Mouse (Mus musculus) layer of hippocampus, adult 6 months (tissue): ENCODE results near the gene Gm2016. TPM values are rescaled to one million over a fixed set of nuclear protein-coding genes. Genes with fewer than 3 reads are reported as not detected.

Experiments used
- long read RNA-seq, 2 experiments: library from polyadenylated mRNA; unstranded; transcript quantifications; one replicate each; pipeline ENCODE4 v2.0.0; 2019 to 2020
- polyA plus RNA-seq: library from polyadenylated mRNA; unstranded; fragments of <200 nt; fragmentation: Nextera tagmentation; gene quantifications from 2 replicates; pipeline ENCODE4 v1.2.3, GENCODE M21; 2021

Gene Gm2016
- polyA plus RNA-seq: not detected in 2 replicates
- long read RNA-seq, experiment 1: 0 reads
- long read RNA-seq, experiment 2: 0 reads

DNA sequence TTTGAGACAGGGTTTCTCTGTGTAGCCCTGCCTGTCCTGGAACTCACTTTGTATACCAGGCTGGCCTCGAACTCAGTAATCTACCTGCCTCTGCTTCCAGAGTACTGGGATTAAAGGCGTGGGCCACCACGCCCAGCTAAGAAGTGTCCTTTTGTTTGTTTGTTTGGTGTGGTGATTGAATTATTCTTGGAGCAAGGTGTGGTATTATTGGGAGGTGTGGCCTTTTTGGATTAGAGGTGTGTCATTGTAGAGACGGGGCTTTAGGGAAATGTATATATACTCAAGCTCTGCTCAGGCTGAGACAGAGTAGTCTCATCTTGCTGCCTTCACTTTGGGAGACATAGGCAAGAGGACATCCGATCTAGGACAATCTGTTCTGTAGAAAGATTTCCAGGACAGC lies at the start of gene Gm2016:
Gene Gm2016, plus strand, starts transcription at position 301 of the 400 bp plus-strand sequence.

DNA sequence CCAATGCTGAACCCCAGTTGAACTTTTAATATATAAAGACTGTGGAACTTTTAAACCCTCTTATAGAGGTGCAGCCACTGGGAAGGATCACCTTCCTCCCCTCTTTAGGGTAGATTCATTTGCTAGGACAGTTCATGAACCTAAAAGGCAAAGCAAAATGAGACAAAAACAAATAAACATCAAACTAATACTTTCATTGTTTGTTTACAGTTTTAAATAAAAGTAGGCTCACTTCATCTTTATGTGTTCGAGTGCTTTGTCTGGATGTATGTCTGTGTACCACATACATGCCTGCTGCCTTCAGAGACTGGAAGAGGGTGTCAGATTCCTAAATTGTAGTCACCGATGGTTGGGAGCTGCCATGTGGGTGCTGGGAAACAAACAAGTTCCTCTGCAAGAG lies 31.6 kb upstream of the Gm2016 start, which contains the start of gene Gm2001:
Gene Gm2001, minus strand, starts transcription at position 101 of the 400 bp plus-strand sequence.

DNA sequence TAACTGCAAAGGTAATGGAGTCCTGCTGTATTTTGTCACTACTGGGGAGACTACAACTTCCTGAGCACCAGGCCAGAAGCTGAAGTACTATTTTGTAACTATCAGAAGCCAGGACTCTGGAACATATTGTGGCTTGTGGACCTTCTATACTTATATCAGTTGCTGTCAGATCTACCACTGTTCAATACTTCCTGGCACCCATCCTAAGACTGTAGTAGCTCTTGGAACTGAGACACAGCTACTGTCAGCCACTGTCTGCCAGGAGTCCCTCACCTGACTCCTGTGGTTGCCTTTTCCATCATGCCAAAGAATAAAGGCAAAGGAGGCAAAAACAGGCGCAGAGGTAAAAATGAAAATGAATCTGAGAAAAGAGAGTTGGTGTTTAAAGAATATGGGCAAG lies 21.2 kb downstream of the Gm2016 start, which contains the start of gene Gm2022:
Gene Gm2022, plus strand, starts transcription at position 301 of the 400 bp plus-strand sequence.

DNA sequence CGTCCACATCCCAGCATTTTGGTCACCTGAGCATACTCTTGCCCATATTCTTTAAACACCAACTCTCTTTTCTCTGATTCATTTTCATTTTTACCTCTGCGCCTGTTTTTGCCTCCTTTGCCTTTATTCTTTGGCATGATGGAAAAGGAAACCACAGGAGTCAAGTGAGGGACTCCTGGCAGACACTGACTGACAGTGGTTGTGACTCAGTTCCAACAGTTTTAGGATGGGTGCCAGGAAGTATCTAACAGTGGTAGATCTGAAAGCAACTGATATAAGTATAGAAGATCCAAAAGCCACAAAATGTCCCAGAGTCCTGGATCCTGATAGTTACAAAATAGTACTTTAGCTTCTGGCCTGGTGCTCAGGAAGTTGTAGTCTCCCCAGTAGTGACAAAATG lies 45.8 kb downstream of the Gm2016 start, which contains the start of gene Gm2035:
Gene Gm2035, minus strand, starts transcription at position 137 of the 400 bp plus-strand sequence.

Other genes starting within 250 kb of the Gm2016 start
- not detected in 2 replicates for gene Gm16381, start 229.5 kb upstream of the Gm2016 start, polyA plus RNA-seq
- gene Gm21319, start 98.3 kb upstream of the Gm2016 start, polyA plus RNA-seq: not detected in 2 replicates
- not detected in 2 replicates for gene Gm21936, start 78.6 kb upstream of the Gm2016 start, polyA plus RNA-seq
- not detected in 2 replicates for gene BB287469, start 57.5 kb upstream of the Gm2016 start, polyA plus RNA-seq
- gene Gm2001, start 31.7 kb upstream of the Gm2016 start, polyA plus RNA-seq: not detected in 2 replicates
- not detected in 2 replicates for gene Gm2022, start 21.3 kb downstream of the Gm2016 start, polyA plus RNA-seq
- not detected in 2 replicates for gene Gm2035, start 45.8 kb downstream of the Gm2016 start, polyA plus RNA-seq
- gene Gm2042, start 80.0 kb downstream of the Gm2016 start, polyA plus RNA-seq: not detected in 2 replicates
- gene Gm2075, start 137.8 kb downstream of the Gm2016 start, polyA plus RNA-seq: not detected in 2 replicates
- gene Gm6803, start 144.7 kb downstream of the Gm2016 start, polyA plus RNA-seq: not detected in 2 replicates
- not detected in 2 replicates for gene Gm2056, start 152.9 kb downstream of the Gm2016 start, polyA plus RNA-seq
- gene Gm16368, start 209.6 kb downstream of the Gm2016 start, polyA plus RNA-seq: not detected in 2 replicates